Mouse (Mus musculus) cerebellum, adult 2 months (tissue): ENCODE data around the gene Dppa2.

ENCODE experiments used
- CTCF ChIP-seq: fragments of 200-500 bp; IDR thresholded peaks from 2 replicates; pipeline ENCODE4 v1.5.1; 2011; ENCODE audit warnings: low read depth, mild to moderate bottlenecking, control low read depth, low read length, moderate library complexity, borderline replicate concordance; ENCODE audit not compliant: insufficient read depth
- POLR2A ChIP-seq: fragments of 200-500 bp; IDR thresholded peaks from 2 replicates; pipeline ENCODE4 v1.6.1; 2011; ENCODE audit warnings: low read length, control low read depth, borderline replicate concordance; ENCODE audit not compliant: insufficient read depth

DNA sequence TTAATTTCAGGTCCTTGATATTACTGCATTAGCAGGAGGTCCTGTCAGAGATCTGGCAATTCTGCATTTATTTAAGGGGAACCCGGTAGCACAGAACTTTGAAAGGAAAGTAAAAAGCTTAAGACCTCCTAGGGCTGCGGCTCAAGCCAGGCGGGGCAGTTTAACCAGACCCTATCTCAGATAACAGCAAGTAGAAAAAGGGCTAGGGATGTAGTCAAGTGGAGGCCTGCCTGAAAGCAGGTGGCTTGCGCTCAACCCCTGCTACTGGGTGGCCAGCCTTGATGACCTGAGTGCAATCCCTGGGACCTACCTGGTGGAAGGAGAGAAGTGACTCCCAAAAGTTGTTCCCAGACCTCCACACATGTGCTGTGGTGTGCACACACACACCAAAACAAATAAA lies 26.8 kb upstream of the Dppa2 start:
- TF ChIP-seq CTCF (no peak), POLR2A (no peak)
